Mouse (Mus musculus): Measurements from ENCODE around the gene Pafah2. TPM values are rescaled to one million over a fixed set of nuclear protein-coding genes. Genes with fewer than 3 reads are reported as not detected.
A peak's percentile ranks its signal among the peaks of the same experiment; 100 is the strongest.

Pafah2 gene
- polyA plus RNA-seq, 1 experiment from 2014 or later, result 8.8 TPM

DNA sequence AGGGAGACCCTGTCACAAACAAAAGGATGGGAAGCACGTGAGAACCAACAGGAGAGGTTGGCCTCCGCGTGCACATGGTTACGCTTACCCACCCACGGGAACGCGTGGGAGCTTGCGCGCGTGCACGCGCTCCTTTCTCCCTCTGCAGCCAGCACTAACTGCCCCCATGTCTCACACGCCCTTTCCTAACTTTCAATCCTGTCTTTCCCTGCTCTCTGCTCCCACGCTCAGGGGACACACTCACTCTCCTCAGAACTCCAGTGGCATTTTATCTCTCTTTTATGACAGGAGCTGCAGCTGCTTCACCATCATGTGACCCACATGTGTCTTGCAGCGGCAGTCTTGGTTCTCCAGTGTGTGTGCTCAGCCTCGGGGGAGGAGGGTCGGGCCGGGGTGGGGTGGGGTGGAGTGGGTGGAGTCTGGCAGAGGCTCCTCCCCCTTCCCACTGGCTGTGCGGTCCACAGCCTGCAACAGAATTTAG is 5.1 kb downstream of the Pafah2 start:
- peak overlapping the region; percentile 43 for H3K4me3 ChIP-seq (ENCODE audit: low read depth, low read length)
- no peaks in the 10 kb centered on the region for H3K27me3 ChIP-seq (ENCODE audit: control insufficient read depth, insufficient read depth, low read depth, low read length)
- ATAC-seq, result peak; percentile 71
- no peaks in the 10 kb centered on the region for H3K36me3 ChIP-seq (ENCODE audit: control insufficient read depth, insufficient read depth, low read length)
- H3K4me2 ChIP-seq (ENCODE audit: low read length), result peak overlapping the region; percentile 77
- peak overlapping the region; percentile 87 for H3K27ac ChIP-seq (ENCODE audit: low read length)
- H3K4me1 ChIP-seq (ENCODE audit: control insufficient read depth, insufficient read depth, low read length), result peaks cover 31% of the 10 kb centered on the region
- H3K9me3 ChIP-seq (replicated peaks; ENCODE audit: control insufficient read depth, low read length, poor library complexity, severe bottlenecking), result no peaks in the 10 kb centered on the region
- whole genome bisulfite sequencing, result 3% methylated on average over 19 of the region's 19 CpGs
- H3K9ac ChIP-seq (ENCODE audit: low read depth, low read length), result peak overlapping the region; percentile 67

DNA sequence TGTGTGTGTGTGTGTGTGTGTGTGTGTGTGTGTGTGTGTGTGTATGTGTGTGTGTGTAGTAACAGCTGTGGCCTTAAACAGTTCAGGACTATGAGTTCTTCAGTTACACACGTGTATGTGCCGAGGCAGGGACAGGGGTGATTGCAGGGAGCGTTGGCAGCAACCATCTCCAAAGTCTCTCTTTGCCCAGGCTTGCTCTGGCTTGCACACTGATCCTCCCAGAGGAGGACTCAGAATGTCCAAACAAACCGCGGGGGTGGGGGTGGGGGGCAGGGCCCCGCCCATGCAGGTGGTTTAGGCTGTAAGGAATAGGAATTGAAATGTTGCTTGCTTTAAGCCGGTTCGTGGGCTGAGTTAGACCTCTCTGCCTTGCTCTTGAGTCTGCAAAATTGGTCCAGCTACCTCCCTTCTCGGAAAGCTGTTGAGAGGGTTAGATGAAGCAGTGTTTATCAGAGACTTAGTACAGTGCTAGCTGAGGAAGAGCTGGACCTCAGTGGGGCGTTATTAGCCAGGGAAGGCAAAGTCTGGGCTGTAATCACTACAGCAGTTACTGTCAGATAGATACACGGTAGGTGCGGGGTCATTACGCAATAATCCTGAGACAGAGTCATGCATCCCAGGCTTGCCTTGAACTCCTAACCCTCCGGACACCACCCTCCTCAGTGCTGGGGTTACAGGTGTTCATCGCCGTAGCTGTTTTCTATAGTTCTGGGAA is 5.9 kb downstream of the Pafah2 start:
- H3K4me1 ChIP-seq (ENCODE audit: control insufficient read depth, insufficient read depth, low read length), result peaks cover 29% of the 10 kb centered on the region
- H3K9ac ChIP-seq (ENCODE audit: low read depth, low read length), result no peak overlapping the region; the same call in none of the 2 replicates
- no peaks in the 10 kb centered on the region for H3K27me3 ChIP-seq (ENCODE audit: control insufficient read depth, insufficient read depth, low read depth, low read length)
- H3K4me3 ChIP-seq (ENCODE audit: low read depth, low read length), result peak overlapping the region; percentile 43; the same call in 1 of the 2 replicates
- H3K27ac ChIP-seq (ENCODE audit: low read length), result peak overlapping the region; percentile 87
- 0 out of 2 replicates have a peak, but pooled peaks have one; percentile 26 for ATAC-seq
- no peaks in the 10 kb centered on the region for H3K36me3 ChIP-seq (ENCODE audit: control insufficient read depth, insufficient read depth, low read length)
- H3K4me2 ChIP-seq (ENCODE audit: low read length), result peak overlapping the region; percentile 77
- WGBS, result 67% methylated on average over 16 of the region's 16 CpGs
- no peaks in the 10 kb centered on the region for H3K9me3 ChIP-seq (replicated peaks; ENCODE audit: control insufficient read depth, low read length, poor library complexity, severe bottlenecking)

DNA sequence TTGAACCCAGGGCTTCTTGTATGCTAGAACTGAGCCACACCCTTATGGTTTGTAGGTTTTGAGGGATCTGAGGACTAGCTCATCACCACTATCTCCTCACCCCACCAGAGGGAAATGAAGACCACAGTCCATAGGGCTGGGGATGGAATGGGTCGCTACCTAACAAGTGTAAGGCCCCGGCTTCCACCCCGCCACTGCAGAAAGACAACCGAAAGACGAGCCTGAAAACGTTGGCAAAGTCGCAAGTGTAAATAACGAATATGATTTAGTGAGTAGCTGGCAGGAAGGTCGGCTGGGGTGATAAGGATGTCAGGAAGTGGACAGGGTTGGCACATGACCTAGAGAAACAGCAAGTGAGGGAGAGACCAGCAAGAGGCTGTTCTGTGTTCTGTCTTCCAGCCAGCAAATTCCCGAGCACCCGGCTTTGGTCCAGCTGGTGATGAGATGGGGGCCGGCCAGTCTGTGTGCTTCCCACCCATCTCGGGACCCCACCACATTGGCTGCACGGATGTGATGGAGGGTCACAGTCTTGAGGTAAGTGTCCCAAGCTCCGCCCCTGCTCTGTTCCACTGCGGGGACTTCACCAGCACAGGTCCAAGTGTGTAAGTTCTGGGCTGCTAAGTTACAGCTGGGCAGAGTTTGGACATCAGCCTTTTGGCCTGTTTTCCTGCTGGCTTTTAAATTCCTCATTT is 6.6 kb downstream of the Pafah2 start:
- Histone ChIP-seq H3K4me3 (ENCODE audit: low read depth, low read length) (no peak overlapping the region), H3K9ac (ENCODE audit: low read depth, low read length) (no peak overlapping the region), H3K4me2 (ENCODE audit: low read length) (no peak overlapping the region), H3K36me3 (ENCODE audit: control insufficient read depth, insufficient read depth, low read length) (no peaks in the 10 kb centered on the region), H3K4me1 (ENCODE audit: control insufficient read depth, insufficient read depth, low read length) (peaks cover 25% of the 10 kb centered on the region), H3K9me3 (replicated peaks; ENCODE audit: control insufficient read depth, low read length, poor library complexity, severe bottlenecking) (no peaks in the 10 kb centered on the region), H3K27ac (ENCODE audit: low read length) (no peak overlapping the region), H3K27me3 (ENCODE audit: control insufficient read depth, insufficient read depth, low read depth, low read length) (no peaks in the 10 kb centered on the region)
- no peak for ATAC-seq
- WGBS, result 83% methylated on average over 16 of the region's 16 CpGs

DNA sequence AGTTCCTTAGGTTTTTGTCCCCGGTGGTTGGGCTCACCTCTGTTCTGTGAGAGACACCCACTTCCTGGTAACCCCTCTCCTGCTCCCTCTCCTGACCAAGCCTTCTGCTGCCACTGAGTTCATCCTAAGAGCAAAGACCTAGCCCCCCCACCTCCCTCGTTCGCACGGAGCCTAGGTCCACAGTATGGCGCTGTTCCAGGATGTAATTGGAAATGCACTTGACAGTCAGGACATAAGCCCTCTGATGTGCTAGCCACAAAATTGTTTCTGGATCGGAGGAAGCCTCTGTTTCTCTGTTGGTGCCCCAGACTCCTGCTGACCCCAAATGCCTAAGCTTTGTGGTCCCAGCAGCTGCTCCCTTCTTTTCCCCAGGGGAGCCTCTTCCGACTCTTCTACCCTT is 7.6 kb downstream of the Pafah2 start:
- Histone ChIP-seq H3K27ac (ENCODE audit: low read length) (no peak overlapping the region), H3K4me1 (ENCODE audit: control insufficient read depth, insufficient read depth, low read length) (peaks cover 23% of the 10 kb centered on the region), H3K4me3 (ENCODE audit: low read depth, low read length) (no peak overlapping the region), H3K9me3 (replicated peaks; ENCODE audit: control insufficient read depth, low read length, poor library complexity, severe bottlenecking) (no peaks in the 10 kb centered on the region), H3K36me3 (ENCODE audit: control insufficient read depth, insufficient read depth, low read length) (no peaks in the 10 kb centered on the region), H3K9ac (ENCODE audit: low read depth, low read length) (no peak overlapping the region), H3K4me2 (ENCODE audit: low read length) (no peak overlapping the region), H3K27me3 (ENCODE audit: control insufficient read depth, insufficient read depth, low read depth, low read length) (no peaks in the 10 kb centered on the region)
- ATAC-seq, result no peak
- WGBS, result 38% methylated on average over 7 of the region's 7 CpGs

DNA sequence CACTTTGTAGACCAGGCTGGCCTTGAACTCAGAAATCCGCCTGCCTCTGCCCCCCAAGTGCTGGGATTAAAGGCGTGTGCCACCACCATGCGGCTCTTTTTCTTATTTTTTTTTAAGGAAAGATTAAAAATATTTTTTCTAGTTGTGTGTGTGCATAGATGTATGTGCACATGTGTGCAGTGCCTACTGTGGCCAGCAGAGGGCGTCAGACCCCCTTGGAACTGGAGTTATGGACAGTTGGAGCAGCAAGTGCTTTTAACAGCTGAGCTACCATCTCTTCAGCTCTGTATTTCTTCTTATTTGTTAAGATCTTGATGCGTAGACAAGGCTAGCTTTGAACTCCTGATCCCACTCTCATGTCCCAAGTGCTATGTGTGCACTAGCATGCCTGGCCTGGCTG is 13.2 kb downstream of the Pafah2 start:
- Histone ChIP-seq H3K36me3 (ENCODE audit: control insufficient read depth, insufficient read depth, low read length) (no peaks in the 10 kb centered on the region), H3K4me1 (ENCODE audit: control insufficient read depth, insufficient read depth, low read length) (0 out of 2 replicates have a peak, but pooled peaks cover 2% of the 10 kb centered on the region), H3K9me3 (replicated peaks; ENCODE audit: control insufficient read depth, low read length, poor library complexity, severe bottlenecking) (no peaks in the 10 kb centered on the region), H3K9ac (ENCODE audit: low read depth, low read length) (no peak overlapping the region), H3K27ac (ENCODE audit: low read length) (no peak overlapping the region), H3K4me3 (ENCODE audit: low read depth, low read length) (no peak overlapping the region), H3K27me3 (ENCODE audit: control insufficient read depth, insufficient read depth, low read depth, low read length) (no peaks in the 10 kb centered on the region), H3K4me2 (ENCODE audit: low read length) (no peak overlapping the region)
- no peak for ATAC-seq
- WGBS, result 77% methylated on average over 5 of the region's 5 CpGs

DNA sequence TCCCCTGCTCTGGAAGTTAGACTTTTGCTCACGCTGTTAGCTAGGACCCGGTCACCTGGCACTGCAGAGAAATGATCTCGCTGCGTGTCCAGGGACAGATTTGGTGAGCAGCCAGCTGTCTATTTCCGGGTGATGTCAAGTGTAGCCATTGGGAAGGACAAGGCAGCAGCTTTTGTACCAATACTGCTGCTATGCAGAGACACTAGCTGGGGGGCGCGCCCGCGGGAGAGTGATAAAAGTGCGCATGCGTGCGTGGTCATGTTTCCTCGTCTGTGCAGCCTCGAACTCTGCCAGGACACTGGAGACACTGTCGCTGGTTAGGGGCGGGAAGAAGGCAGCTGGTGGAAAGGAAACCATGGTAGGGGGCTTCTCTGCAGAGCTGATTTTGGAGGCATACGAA is 20.1 kb downstream of the Pafah2 start:
- Histone ChIP-seq H3K27ac (ENCODE audit: low read length) (peak overlapping the region; percentile 51; the same call in 1 of the 2 replicates), H3K4me1 (ENCODE audit: control insufficient read depth, insufficient read depth, low read length) (peaks cover 8% of the 10 kb centered on the region), H3K36me3 (ENCODE audit: control insufficient read depth, insufficient read depth, low read length) (no peaks in the 10 kb centered on the region), H3K9ac (ENCODE audit: low read depth, low read length) (no peak overlapping the region), H3K27me3 (ENCODE audit: control insufficient read depth, insufficient read depth, low read depth, low read length) (no peaks in the 10 kb centered on the region), H3K4me3 (ENCODE audit: low read depth, low read length) (no peak overlapping the region), H3K4me2 (ENCODE audit: low read length) (no peak overlapping the region), H3K9me3 (replicated peaks; ENCODE audit: control insufficient read depth, low read length, poor library complexity, severe bottlenecking) (no peaks in the 10 kb centered on the region)
- WGBS, result 74% methylated on average over 17 of the region's 17 CpGs
- no peak for ATAC-seq

DNA sequence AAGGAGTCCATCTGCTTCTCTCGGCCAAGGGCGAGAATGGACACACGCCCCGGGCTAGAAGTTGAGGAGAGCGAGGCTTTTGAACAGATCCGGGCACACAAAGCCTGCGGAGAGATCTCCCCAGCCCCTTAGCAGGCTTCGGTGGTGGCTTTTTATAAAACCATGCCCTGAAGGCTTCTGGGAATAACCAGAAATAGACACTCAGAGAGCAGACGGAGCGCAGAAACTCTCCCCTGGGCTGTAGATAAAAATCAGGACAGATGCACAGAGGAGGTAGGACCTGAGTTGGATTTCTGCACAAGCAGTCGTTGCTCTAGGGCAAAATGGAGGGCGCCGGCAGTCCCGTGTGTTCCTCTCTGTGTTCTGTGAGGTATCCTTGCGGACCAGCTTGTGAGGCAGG is 20.5 kb downstream of the Pafah2 start:
- Histone ChIP-seq H3K9ac (ENCODE audit: low read depth, low read length) (peak overlapping the region; percentile 28; the same call in 1 of the 2 replicates), H3K36me3 (ENCODE audit: control insufficient read depth, insufficient read depth, low read length) (no peaks in the 10 kb centered on the region), H3K27me3 (ENCODE audit: control insufficient read depth, insufficient read depth, low read depth, low read length) (no peaks in the 10 kb centered on the region), H3K4me2 (ENCODE audit: low read length) (no peak overlapping the region; the same call in 1 of the 2 replicates), H3K4me1 (ENCODE audit: control insufficient read depth, insufficient read depth, low read length) (peaks cover 8% of the 10 kb centered on the region), H3K27ac (ENCODE audit: low read length) (peak overlapping the region; percentile 51), H3K9me3 (replicated peaks; ENCODE audit: control insufficient read depth, low read length, poor library complexity, severe bottlenecking) (no peaks in the 10 kb centered on the region), H3K4me3 (ENCODE audit: low read depth, low read length) (no peak overlapping the region)
- WGBS, result 53% methylated on average over 15 of the region's 15 CpGs
- ATAC-seq, result no peak

DNA sequence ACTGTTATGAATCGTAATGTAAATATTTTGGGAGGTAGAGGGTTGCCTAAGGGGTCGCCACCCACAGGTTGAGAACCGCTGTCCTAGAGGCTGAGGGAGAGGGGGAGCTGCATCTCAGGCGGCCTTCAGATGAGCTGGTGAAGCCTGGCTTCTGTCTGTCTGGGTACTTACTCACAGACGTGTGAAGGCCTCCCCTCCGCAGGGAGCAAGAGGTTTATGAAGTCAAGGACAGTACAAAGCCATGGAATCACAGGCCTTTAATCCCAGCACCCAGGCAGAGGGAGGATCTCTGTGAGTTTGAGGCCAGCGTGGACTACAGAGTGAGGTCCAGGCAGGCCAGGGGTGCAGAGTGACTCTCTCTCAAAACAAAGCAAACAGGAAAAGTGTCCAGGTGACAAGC is 21.0 kb downstream of the Pafah2 start:
- Histone ChIP-seq H3K27ac (ENCODE audit: low read length) (peak overlapping the region; percentile 51; the same call in 1 of the 2 replicates), H3K36me3 (ENCODE audit: control insufficient read depth, insufficient read depth, low read length) (no peaks in the 10 kb centered on the region), H3K9me3 (replicated peaks; ENCODE audit: control insufficient read depth, low read length, poor library complexity, severe bottlenecking) (no peaks in the 10 kb centered on the region), H3K4me2 (ENCODE audit: low read length) (no peak overlapping the region), H3K9ac (ENCODE audit: low read depth, low read length) (0 out of 2 replicates have a peak overlapping the region, but pooled peaks have one; percentile 34), H3K27me3 (ENCODE audit: control insufficient read depth, insufficient read depth, low read depth, low read length) (no peaks in the 10 kb centered on the region), H3K4me1 (ENCODE audit: control insufficient read depth, insufficient read depth, low read length) (peaks cover 8% of the 10 kb centered on the region), H3K4me3 (ENCODE audit: low read depth, low read length) (no peak overlapping the region)
- ATAC-seq, result no peak
- 66% methylated on average over 7 of the region's 7 CpGs for WGBS

DNA sequence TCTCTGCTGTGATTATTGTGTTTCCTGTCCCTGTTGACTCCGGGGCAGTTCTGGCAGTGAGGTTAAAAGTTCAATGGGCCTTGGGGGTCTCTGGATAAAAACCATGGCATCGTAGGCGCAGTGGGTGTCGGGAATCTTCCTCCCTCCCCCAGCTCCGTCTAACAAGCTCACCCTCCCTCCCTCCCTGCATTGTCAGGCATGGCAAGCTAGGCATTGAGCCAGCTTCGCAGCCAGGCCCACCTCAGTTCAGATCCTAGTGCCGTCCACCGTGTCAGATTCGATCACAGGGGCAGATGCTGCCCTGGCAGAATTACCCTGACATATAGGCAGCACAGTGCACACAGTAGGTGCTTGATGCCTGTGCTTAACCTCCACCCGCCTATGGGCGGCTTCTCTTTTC is 25.9 kb downstream of the Pafah2 start:
- no peak overlapping the region for H3K9ac ChIP-seq (ENCODE audit: low read depth, low read length)
- H3K36me3 ChIP-seq (ENCODE audit: control insufficient read depth, insufficient read depth, low read length), result no peaks in the 10 kb centered on the region
- H3K27me3 ChIP-seq (ENCODE audit: control insufficient read depth, insufficient read depth, low read depth, low read length), result no peaks in the 10 kb centered on the region
- H3K4me1 ChIP-seq (ENCODE audit: control insufficient read depth, insufficient read depth, low read length), result no peaks in the 10 kb centered on the region
- WGBS, result 64% methylated on average over 11 of the region's 11 CpGs
- no peak overlapping the region for H3K27ac ChIP-seq (ENCODE audit: low read length)
- H3K4me3 ChIP-seq (ENCODE audit: low read depth, low read length), result no peak overlapping the region
- no peak overlapping the region for H3K4me2 ChIP-seq (ENCODE audit: low read length)
- no peaks in the 10 kb centered on the region for H3K9me3 ChIP-seq (replicated peaks; ENCODE audit: control insufficient read depth, low read length, poor library complexity, severe bottlenecking)
- ATAC-seq, result no peak
